7 mouse cellular contexts compared by ENCODE assay signal in genomic region chr19:4147782-4148490, GRCm38 (mm10). TPM values are rescaled to one million over a fixed set of nuclear protein-coding genes. Genes with fewer than 3 reads are reported as not detected.
DNase-seq lines count a peak whose midpoint lies in the region; ATAC-seq and TF ChIP-seq lines count a peak whose summit lies in the region.

No protein-coding gene starts in this region.

- TF ChIP-seq POLR2A in spleen, adult 2 months (IDR thresholded peaks at IDR 0.05; ENCODE audit: low read depth, low read length): no peak

- peak overlapping the region; percentile 72 for H3K27ac ChIP-seq in spleen, adult 2 months (ENCODE audit: insufficient read depth, low read length)
- peak overlapping the region; percentile 1; the same call in 1 of the 2 replicates for H3K27ac ChIP-seq in forebrain, embryonic 13.5 days
- peak overlapping the region; percentile 28 for H3K27ac ChIP-seq in limb, embryonic 15.5 days
- peak overlapping the region; percentile 58; the same call in 1 of the 2 replicates for H3K27ac ChIP-seq in stomach, postnatal 0 days (replicated peaks)

- TF ChIP-seq EP300 in stomach, postnatal 0 days (optimal IDR thresholded peaks at IDR 0.05): no peak

- peaks cover 18% of the 10 kb centered on the region for H3K36me3 ChIP-seq in spleen, adult 2 months (ENCODE audit: control insufficient read depth, insufficient read depth, low read length)
- peaks cover 31% of the 10 kb centered on the region for H3K36me3 ChIP-seq in forebrain, embryonic 13.5 days (ENCODE audit: poor library complexity, severe bottlenecking)
- H3K36me3 ChIP-seq in limb, embryonic 15.5 days: peaks cover 29% of the 10 kb centered on the region
- peaks cover 5% of the 10 kb centered on the region; the same call in 1 of the 2 replicates for H3K36me3 ChIP-seq in stomach, postnatal 0 days (ENCODE audit: control insufficient read depth, insufficient read depth, low read length)

- peak overlapping the region; percentile 88 for H3K9ac ChIP-seq in forebrain, embryonic 13.5 days
- peak overlapping the region; percentile 90; the same call in 1 of the 2 replicates for H3K9ac ChIP-seq in limb, embryonic 15.5 days
- peak overlapping the region; percentile 56 for H3K9ac ChIP-seq in stomach, postnatal 0 days (ENCODE audit: low read length)

- no peaks in the 10 kb centered on the region for H3K27me3 ChIP-seq in spleen, adult 2 months (ENCODE audit: control insufficient read depth, insufficient read depth, low read length)
- no peaks in the 10 kb centered on the region for H3K27me3 ChIP-seq in forebrain, embryonic 13.5 days
- H3K27me3 ChIP-seq in limb, embryonic 15.5 days: no peaks in the 10 kb centered on the region
- no peaks in the 10 kb centered on the region for H3K27me3 ChIP-seq in stomach, postnatal 0 days (ENCODE audit: control insufficient read depth, insufficient read depth, low read length)

- no peaks in the 10 kb centered on the region for H3K9me3 ChIP-seq in forebrain, embryonic 13.5 days (replicated peaks)
- H3K9me3 ChIP-seq in limb, embryonic 15.5 days: no peaks in the 10 kb centered on the region
- no peaks in the 10 kb centered on the region for H3K9me3 ChIP-seq in stomach, postnatal 0 days (ENCODE audit: control insufficient read depth, low read length)

- DNase-seq in spleen, adult 2 months (ENCODE audit: low read depth in 1 of 2, low spot score in 2 of 2): no peak
- no peak for DNase-seq in spleen, adult 18-20 months
- no peak for DNase-seq in stomach, postnatal 0 days (ENCODE audit: low spot score)
- DNase-seq in frontal cortex, postnatal 36 days (ENCODE audit: low spot score in 2 of 2): no peak
- no peak for DNase-seq in embryo, embryonic 10 days (ENCODE audit: low spot score)

- ATAC-seq in forebrain, embryonic 13.5 days: peak; percentile 31
- ATAC-seq in limb, embryonic 15.5 days (ENCODE audit: insufficient number of reproducible peaks, low FRiP score, low TSS enrichment, low read depth): no peak
- ATAC-seq in stomach, postnatal 0 days (ENCODE audit: low FRiP score, low TSS enrichment): no peak; the same call in 1 of the 2 replicates

- peak overlapping the region; percentile 77 for H3K4me3 ChIP-seq in spleen, adult 2 months (ENCODE audit: extremely low read depth, insufficient read depth, insufficient read length)
- peak overlapping the region; percentile 84 for H3K4me3 ChIP-seq in forebrain, embryonic 13.5 days
- peak overlapping the region; percentile 92 for H3K4me3 ChIP-seq in limb, embryonic 15.5 days
- H3K4me3 ChIP-seq in stomach, postnatal 0 days (ENCODE audit: low read depth, low read length): peak overlapping the region; percentile 91

- peak overlapping the region; percentile 86 for H3K4me2 ChIP-seq in forebrain, embryonic 13.5 days
- H3K4me2 ChIP-seq in limb, embryonic 15.5 days: peak overlapping the region; percentile 81
- peak overlapping the region; percentile 69 for H3K4me2 ChIP-seq in stomach, postnatal 0 days (replicated peaks; ENCODE audit: low read depth)

- H3K4me1 ChIP-seq in spleen, adult 2 months (ENCODE audit: control insufficient read depth, insufficient read depth, insufficient read length): peaks cover 55% of the 10 kb centered on the region
- H3K4me1 ChIP-seq in forebrain, embryonic 13.5 days: peaks cover 26% of the 10 kb centered on the region
- H3K4me1 ChIP-seq in limb, embryonic 15.5 days: peaks cover 22% of the 10 kb centered on the region
- H3K4me1 ChIP-seq in stomach, postnatal 0 days (replicated peaks; ENCODE audit: control insufficient read depth, insufficient read depth): no peaks in the 10 kb centered on the region

- 38% methylated on average over 9 of the region's 9 CpGs for WGBS in spleen, adult 2 months
- 37% methylated on average over 9 of the region's 9 CpGs for WGBS in forebrain, embryonic 13.5 days
- 40% methylated on average over 9 of the region's 9 CpGs for WGBS in limb, embryonic 15.5 days
- 39% methylated on average over 9 of the region's 9 CpGs for WGBS in stomach, postnatal 0 days

- no peak for TF ChIP-seq CTCF in spleen, adult 2 months (IDR thresholded peaks at IDR 0.05; ENCODE audit: extremely low read depth, insufficient read depth, insufficient read length, insufficient replicate concordance)
- no peak for TF ChIP-seq CTCF in stomach, postnatal 0 days (IDR thresholded peaks at IDR 0.05; ENCODE audit: low read depth)

RNA-seq across cellular contexts. Expression of gene Coro1b, which starts 0.5 kb away (rescaled TPM):
- 386 and 394 TPM in 2 replicates for polyA plus RNA-seq in spleen, adult 2 months (2012; rRNA removed)
- 126 and 144 TPM in 2 replicates for polyA plus RNA-seq in forebrain, embryonic 13.5 days (2015; fragmentation: Nextera tagmentation; extraction: Ambion mirVana)
- polyA plus RNA-seq in limb, embryonic 15.5 days (2015; fragmentation: Nextera tagmentation; extraction: Ambion mirVana): 169 and 170 TPM in 2 replicates
- polyA plus RNA-seq in stomach, postnatal 0 days (2015; fragmentation: Nextera tagmentation; extraction: Ambion mirVana): 127 and 133 TPM in 2 replicates

RNA-seq across cellular contexts. Expression of gene Cabp4, which starts 4.1 kb away (rescaled TPM):
- polyA plus RNA-seq in spleen, adult 2 months (2012; rRNA removed): 1.9 and 2.2 TPM in 2 replicates
- 0.09 and 0.13 TPM in 2 replicates for polyA plus RNA-seq in forebrain, embryonic 13.5 days (2015; fragmentation: Nextera tagmentation; extraction: Ambion mirVana)
- polyA plus RNA-seq in limb, embryonic 15.5 days (2015; fragmentation: Nextera tagmentation; extraction: Ambion mirVana): 0.05 and 0.06 TPM in 2 replicates
- 0.05 TPM in 1 of 2 replicates, not detected in the other for polyA plus RNA-seq in stomach, postnatal 0 days (2015; fragmentation: Nextera tagmentation; extraction: Ambion mirVana)

RNA-seq across cellular contexts. Expression of gene Ptprcap, which starts 5.5 kb away (rescaled TPM):
- 631 and 1,026 TPM in 2 replicates for polyA plus RNA-seq in spleen, adult 2 months (2012; rRNA removed)
- 0.33 and 0.65 TPM in 2 replicates for polyA plus RNA-seq in forebrain, embryonic 13.5 days (2015; fragmentation: Nextera tagmentation; extraction: Ambion mirVana)
- 7.4 and 9.5 TPM in 2 replicates for polyA plus RNA-seq in limb, embryonic 15.5 days (2015; fragmentation: Nextera tagmentation; extraction: Ambion mirVana)
- 1.1 and 1.3 TPM in 2 replicates for polyA plus RNA-seq in stomach, postnatal 0 days (2015; fragmentation: Nextera tagmentation; extraction: Ambion mirVana)

RNA-seq across cellular contexts. Expression of gene Gpr152, which starts 8.3 kb away (rescaled TPM):
- polyA plus RNA-seq in spleen, adult 2 months (2012; rRNA removed): 0.09 and 0.11 TPM in 2 replicates
- polyA plus RNA-seq in forebrain, embryonic 13.5 days (2015; fragmentation: Nextera tagmentation; extraction: Ambion mirVana): 0.04 TPM in 1 of 2 replicates, not detected in the other
- polyA plus RNA-seq in limb, embryonic 15.5 days (2015; fragmentation: Nextera tagmentation; extraction: Ambion mirVana): not detected in 2 replicates
- 0.02 TPM in 1 of 2 replicates, not detected in the other for polyA plus RNA-seq in stomach, postnatal 0 days (2015; fragmentation: Nextera tagmentation; extraction: Ambion mirVana)

RNA-seq across cellular contexts. Expression of gene Rps6kb2, which starts 15.2 kb away (rescaled TPM):
- polyA plus RNA-seq in spleen, adult 2 months (2012; rRNA removed): 40.7 and 51.5 TPM in 2 replicates
- polyA plus RNA-seq in forebrain, embryonic 13.5 days (2015; fragmentation: Nextera tagmentation; extraction: Ambion mirVana): 56.6 and 61.6 TPM in 2 replicates
- polyA plus RNA-seq in limb, embryonic 15.5 days (2015; fragmentation: Nextera tagmentation; extraction: Ambion mirVana): 68.8 and 79.3 TPM in 2 replicates
- 41.1 and 49.3 TPM in 2 replicates for polyA plus RNA-seq in stomach, postnatal 0 days (2015; fragmentation: Nextera tagmentation; extraction: Ambion mirVana)

Comparison
In these comparisons a context has a peak if more than half of its experiments do, and no peak if none do; other contexts are left out.
1. H3K27ac ChIP-seq: peak in every context shown above with its lines; median percentile 72 in spleen, adult 2 months; 58 in stomach, postnatal 0 days; 28 in limb, embryonic 15.5 days; 1 in forebrain, embryonic 13.5 days.
2. RNA of gene Ptprcap, which starts 5.5 kb away (polyA plus RNA-seq): 631 to 1,026 TPM in spleen, adult 2 months; 7.4 to 9.5 TPM in limb, embryonic 15.5 days, 1.1 to 1.3 TPM in stomach, postnatal 0 days and 0.33 to 0.65 TPM in forebrain, embryonic 13.5 days; every median in the first group is over 10 times any median in the second.
3. Peak in every context shown above with its lines, with median percentiles within 50 percentile points of each other: H3K4me3 ChIP-seq, H3K4me2 ChIP-seq and H3K9ac ChIP-seq.